Mouse (Mus musculus) lung, embryonic 14.5 days (tissue): ENCODE results near the gene Atp23. TPM values are rescaled to one million over a fixed set of nuclear protein-coding genes. Genes with fewer than 3 reads are reported as not detected.
"Not testable (repeated sequence)": the region's sequence is repeated elsewhere in the genome, so short reads cannot be mapped to it uniquely, and the experiment has no call there.

ENCODE experiments used
- ATAC-seq: fragments of 200-750 bp; cut with Nextera tagmentation; 2 replicates; pipeline ENCODE4 v1.8.0; 2017; ENCODE audit warnings: mild to moderate bottlenecking, moderate TSS enrichment, moderate library complexity; ENCODE audit not compliant: insufficient read depth
- DNase-seq: peaks from one replicate; pipeline ENCODE4 v3.0.0-alpha.2; 2015
- H3K27ac ChIP-seq: fragments of 300-500 bp; sonication (generic); 2 replicates; pipeline ENCODE4 v1.5.1; 2014; ENCODE audit warnings: low read depth, mild to moderate bottlenecking, moderate library complexity
- H3K27me3 ChIP-seq: fragments of 300-500 bp; sonication (generic); 2 replicates; pipeline ENCODE4 v1.6.1; 2014; ENCODE audit warnings: low read length, control low read depth; ENCODE audit not compliant: insufficient read depth
- H3K36me3 ChIP-seq: fragments of 300-500 bp; sonication (generic); 2 replicates; pipeline ENCODE4 v1.6.1; 2014; ENCODE audit warnings: control low read depth; ENCODE audit not compliant: insufficient read depth
- H3K4me1 ChIP-seq: fragments of 300-500 bp; sonication (generic); 2 replicates; pipeline ENCODE4 v1.6.1; 2014; ENCODE audit warnings: antibody characterized with exemption, control low read depth; ENCODE audit not compliant: insufficient read depth
- H3K4me2 ChIP-seq: fragments of 300-500 bp; sonication (generic); 2 replicates; pipeline ENCODE4 v1.6.1; 2014; ENCODE audit warnings: mild to moderate bottlenecking
- H3K4me3 ChIP-seq: fragments of 300-500 bp; sonication (generic); 2 replicates; pipeline ENCODE4 v1.5.1; 2014; ENCODE audit warnings: low read depth, low read length
- H3K9ac ChIP-seq: fragments of 300-500 bp; sonication (generic); 2 replicates; pipeline ENCODE4 v1.6.1; 2014
- H3K9me3 ChIP-seq: fragments of 300-500 bp; sonication (generic); 2 replicates; pipeline ENCODE4 v1.6.1; 2016; ENCODE audit warnings: low read depth, low read length, control low read depth
- CTCF ChIP-seq: IDR thresholded peaks from 2 replicates; pipeline ENCODE4 v1.5.1; 2016; ENCODE audit warnings: antibody characterized with exemption, low read depth
- WGBS: fragments of 180-500 bp; shearing (Covaris S2); extraction: QIAGEN DNeasy Blood & Tissue Kit; methylation state at CpG from one replicate; pipeline ENCODE4 v1.1.7; 2014; 5-methylcytosine and 5-hydroxymethylcytosine counted together
- polyA plus RNA-seq: library from polyadenylated mRNA; unstranded; fragments of >200 nt; fragmentation: Nextera tagmentation; extraction: Ambion mirVana; gene quantifications from 2 replicates; pipeline ENCODE4 v1.2.1, GENCODE M21; 2014

Gene Atp23
- polyA plus RNA-seq, 1 experiment from 2014 or later, result 25.7 TPM

- DNase-seq (no peak), ATAC-seq (no peak)
- H3K36me3 ChIP-seq, result no peaks in the 10 kb centered on the region
- H3K9ac ChIP-seq, result no peak overlapping the region
- no peaks in the 10 kb centered on the region for H3K4me1 ChIP-seq
- 91% methylated on average over 6 of the region's 6 CpGs for WGBS
- no peak overlapping the region for H3K4me3 ChIP-seq
- no peak for TF ChIP-seq CTCF
- H3K27ac ChIP-seq, result no peak overlapping the region
- H3K9me3 ChIP-seq, result no peaks in the 10 kb centered on the region
- no peaks in the 10 kb centered on the region for H3K27me3 ChIP-seq
- H3K4me2 ChIP-seq, result no peak overlapping the region
Measured at GRCm38 (mm10) chr10:126826982-126827381, 74.2 kb downstream of the Atp23 start.

- H3K9ac ChIP-seq, H3K9me3 ChIP-seq, DNase-seq, H3K4me3 ChIP-seq, H3K4me2 ChIP-seq, ATAC-seq, H3K4me1 ChIP-seq, H3K36me3 ChIP-seq, H3K27ac ChIP-seq, H3K27me3 ChIP-seq: not testable (repeated sequence)
- 90% methylated on average over 8 of the region's 8 CpGs for whole genome bisulfite sequencing
Measured at GRCm38 (mm10) chr10:126826216-126826615, 74.9 kb downstream of the Atp23 start.

- no peak for TF ChIP-seq CTCF
- no peak overlapping the region for H3K4me3 ChIP-seq
- ATAC-seq (no peak), DNase-seq (no peak)
- no peak overlapping the region for H3K9ac ChIP-seq
- H3K4me2 ChIP-seq, result no peak overlapping the region
- no peaks in the 10 kb centered on the region for H3K27me3 ChIP-seq
- H3K36me3 ChIP-seq, result no peaks in the 10 kb centered on the region
- no peaks in the 10 kb centered on the region for H3K9me3 ChIP-seq
- H3K4me1 ChIP-seq, result no peaks in the 10 kb centered on the region
- H3K27ac ChIP-seq, result no peak overlapping the region
- WGBS, result 68% methylated on average over 3 of the region's 3 CpGs
Measured at GRCm38 (mm10) chr10:126822418-126822817, 78.7 kb downstream of the Atp23 start.

Other genes starting within 250 kb of the Atp23 start
- 112 and 113 TPM in 2 replicates for gene Ctdsp2, start 77.4 kb upstream of the Atp23 start, polyA plus RNA-seq
- 0.13 and 0.30 TPM in 2 replicates for gene Avil, start 99.4 kb upstream of the Atp23 start, polyA plus RNA-seq
- gene Tsfm, start 129.5 kb upstream of the Atp23 start, polyA plus RNA-seq, result 76.8 and 77.3 TPM in 2 replicates
- gene Mettl1, start 140.1 kb upstream of the Atp23 start, polyA plus RNA-seq, result 59.5 and 60.7 TPM in 2 replicates
- 0.53 and 0.74 TPM in 2 replicates for gene Eef1akmt3, start 140.2 kb upstream of the Atp23 start, polyA plus RNA-seq
- 0.09 TPM in 1 of 2 replicates, not detected in the other for gene Cyp27b1, start 146.9 kb upstream of the Atp23 start, polyA plus RNA-seq
- 0.99 and 1.5 TPM in 2 replicates for gene March9, start 158.8 kb upstream of the Atp23 start, polyA plus RNA-seq
- 2,143 and 2,245 TPM in 2 replicates for gene Cdk4, start 162.2 kb upstream of the Atp23 start, polyA plus RNA-seq
- gene Tspan31, start 168.9 kb upstream of the Atp23 start, polyA plus RNA-seq, result 120 and 130 TPM in 2 replicates
- 0.07 and 0.11 TPM in 2 replicates for gene Agap2, start 173.9 kb upstream of the Atp23 start, polyA plus RNA-seq
- 53.8 and 56.8 TPM in 2 replicates for gene Os9, start 219.8 kb upstream of the Atp23 start, polyA plus RNA-seq